Mouse (Mus musculus): Measurements from ENCODE around the gene Atxn3.

Gene Atxn3

DNA sequence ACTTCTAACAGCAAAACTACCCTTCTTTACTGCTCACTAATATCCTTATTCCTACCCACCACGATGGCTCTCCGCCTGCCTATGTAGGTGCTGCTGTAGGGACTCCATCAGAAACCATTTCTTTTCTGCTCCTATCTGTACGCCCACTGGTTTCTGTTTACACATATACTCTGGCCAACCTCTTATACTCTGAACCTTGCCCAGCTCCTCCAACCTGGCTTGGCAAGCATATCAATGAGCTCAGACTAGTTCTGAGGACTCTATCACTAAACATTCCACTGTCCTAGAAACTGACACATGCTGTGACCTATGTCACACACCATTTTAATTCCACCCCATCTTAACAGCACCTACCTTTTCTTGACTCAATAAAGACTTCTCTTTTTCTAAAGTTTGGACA lies 68.7 kb downstream of the Atxn3 start:
- no peak for DNase-seq (ENCODE audit: low read depth)

- no peak for DNase-seq (ENCODE audit: low read depth)
These were observed 69.7 kb downstream of the Atxn3 start for GRCm38 (mm10) chr12:101888312-101888711.

GRCm38 (mm10) chr12:101884926-101885325 lies 73.1 kb downstream of the Atxn3 start:
- no peak for DNase-seq (ENCODE audit: low read depth)

GRCm38 (mm10) chr12:101876374-101876773 lies 81.7 kb downstream of the Atxn3 start:
- DNase-seq (ENCODE audit: low read depth) = no peak

- peak; percentile 51 for DNase-seq (ENCODE audit: low read depth)
These were observed 82.9 kb downstream of the Atxn3 start for GRCm38 (mm10) chr12:101875107-101875506.

All from c-Kit-positive CD71-positive TER-119-negative erythroid progenitor cells, embryonic 14.5 days (primary cell).